Mouse (Mus musculus) MEL-GATA-1-ER (cell line): ENCODE measurements around the gene Ptprn2.

Source experiments
- DNase-seq: peaks from one replicate; pipeline ENCODE4 v3.0.0-alpha.2; 2012; ENCODE audit warnings: low read depth; ENCODE audit errors: extremely low read depth

Gene Ptprn2

DNA sequence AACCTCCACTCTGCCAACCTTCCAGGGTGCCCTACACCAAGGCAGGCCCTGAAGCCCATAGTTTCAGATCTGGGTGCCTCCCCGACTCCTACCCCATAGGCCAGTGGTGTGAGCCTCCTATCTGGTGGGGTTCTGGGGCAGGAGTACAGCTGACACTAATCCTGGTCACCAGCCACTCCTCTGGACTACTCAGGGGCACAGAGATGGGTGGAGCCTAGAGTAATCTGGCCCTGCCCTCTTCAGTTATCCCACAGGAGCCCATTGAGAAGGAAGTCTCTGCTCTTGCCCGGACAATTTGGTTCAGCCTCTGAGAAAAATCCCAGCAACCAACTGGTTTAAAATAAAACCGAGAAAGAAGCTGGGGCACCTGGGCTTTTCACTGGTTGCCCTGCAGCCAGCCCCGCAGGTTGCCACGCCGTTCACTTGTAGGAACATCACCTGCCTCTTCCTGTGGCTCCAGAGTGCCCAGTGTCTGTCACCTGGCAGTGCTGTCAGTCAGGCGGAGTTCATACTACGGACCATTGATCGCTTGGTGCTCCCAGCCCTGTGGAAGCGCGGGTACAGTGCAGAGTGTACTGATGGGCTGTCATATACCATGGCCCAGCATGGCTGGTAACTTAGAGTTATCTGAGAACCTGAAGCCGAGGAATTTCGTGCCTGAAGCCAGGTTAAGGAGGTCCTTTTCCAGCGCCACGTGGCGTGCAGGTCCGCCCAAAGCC lies 673.6 kb downstream of the Ptprn2 start:
- no peak for DNase-seq

DNA sequence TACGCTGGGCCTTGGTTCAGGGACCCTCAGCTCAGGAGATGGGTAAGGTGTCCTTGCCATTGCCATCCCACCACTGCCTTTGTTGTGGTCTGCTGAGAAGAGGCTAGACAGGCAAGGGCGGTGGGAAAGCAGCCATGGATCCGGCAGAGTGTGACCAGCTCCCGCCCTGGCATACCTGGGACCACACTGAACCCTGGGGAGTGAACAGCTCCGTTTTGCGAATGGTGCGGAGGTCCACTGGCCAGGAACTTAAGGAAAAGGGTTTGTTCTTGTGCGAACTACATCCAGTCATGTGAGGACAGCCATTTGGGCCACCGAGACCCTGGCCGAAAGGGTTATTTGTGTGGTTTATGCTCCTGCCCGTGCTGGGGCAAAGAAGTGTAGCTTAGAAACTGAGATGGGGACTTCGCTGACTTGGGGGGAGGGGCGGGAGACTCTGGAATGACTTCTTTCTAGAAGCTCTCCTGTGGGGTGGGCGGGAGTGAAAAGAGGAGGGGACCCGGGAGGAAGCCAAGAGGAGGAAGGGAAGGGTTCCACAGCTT lies 674.2 kb downstream of the Ptprn2 start:
- no peak for DNase-seq

DNA sequence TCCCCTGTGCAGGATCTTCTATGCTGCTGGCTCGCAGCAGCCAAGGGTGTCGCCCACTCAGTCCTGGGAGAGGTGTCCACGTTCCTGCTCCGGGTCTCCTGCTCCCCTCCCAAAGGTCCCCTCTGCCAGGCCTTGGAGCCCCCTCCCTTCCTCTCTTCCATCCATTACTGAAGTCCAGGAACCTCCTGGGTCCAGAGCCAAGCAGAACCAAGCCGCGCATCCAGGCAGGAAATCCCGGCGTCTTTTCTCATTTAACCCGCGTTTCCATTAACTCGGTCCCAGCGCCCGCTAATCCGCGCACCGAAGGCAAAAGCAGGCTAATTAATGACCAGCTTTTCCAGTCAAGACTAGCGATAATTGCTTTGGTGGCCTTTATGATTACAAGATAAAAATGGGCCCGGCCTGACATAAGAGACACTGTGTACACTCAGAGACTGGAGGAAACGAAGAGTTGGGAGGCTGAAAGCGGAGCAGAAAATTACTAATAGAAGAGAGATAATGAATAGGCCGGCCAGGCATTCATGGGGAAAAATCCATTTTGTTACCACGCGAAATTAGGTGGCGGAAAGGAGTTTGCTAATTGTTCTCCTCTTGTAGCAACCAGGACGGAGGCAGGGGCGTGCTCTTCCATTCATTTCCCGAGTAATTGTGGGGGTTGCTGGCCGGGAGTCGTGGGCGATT lies 674.8 kb downstream of the Ptprn2 start:
- DNase-seq: no peak

DNA sequence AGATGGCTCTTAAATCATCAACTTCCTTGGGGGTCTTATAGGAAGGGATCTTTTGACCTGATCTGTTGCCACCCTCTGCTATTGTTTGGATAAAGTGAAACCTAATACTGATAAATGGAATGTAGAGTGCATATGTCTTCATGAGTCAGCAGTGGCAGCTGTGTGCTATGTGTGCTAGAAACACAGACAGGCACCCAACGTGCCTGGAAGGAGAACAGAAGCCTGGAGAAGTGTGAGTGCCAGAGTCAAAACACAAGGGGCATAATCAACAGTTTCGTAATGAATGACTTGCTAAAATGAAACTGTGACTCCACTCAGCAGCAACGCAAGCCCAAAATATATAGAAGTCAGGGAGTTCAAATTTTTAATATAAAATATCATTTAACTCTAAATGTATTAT lies 676.7 kb downstream of the Ptprn2 start:
- DNase-seq: no peak

DNA sequence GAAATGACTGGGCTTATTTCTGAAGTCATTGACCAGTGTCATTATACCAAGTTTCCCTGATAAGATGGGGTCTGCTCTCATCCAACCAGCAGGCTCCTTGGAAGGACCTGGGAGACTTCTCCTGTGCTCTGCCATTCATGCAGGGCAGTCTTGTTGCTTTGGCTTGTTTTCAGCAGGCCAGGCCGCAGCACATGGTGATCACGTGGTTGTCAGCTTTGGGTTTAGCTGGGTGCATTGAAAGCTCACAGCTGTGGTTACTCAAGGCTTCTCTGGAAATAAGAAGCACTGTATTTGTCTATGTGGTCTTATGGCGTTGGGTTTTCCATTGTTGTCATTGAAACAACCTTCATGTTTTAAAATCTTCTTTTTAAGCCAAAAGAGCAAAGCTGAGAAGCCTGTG lies 678.3 kb downstream of the Ptprn2 start:
- DNase-seq: no peak

DNA sequence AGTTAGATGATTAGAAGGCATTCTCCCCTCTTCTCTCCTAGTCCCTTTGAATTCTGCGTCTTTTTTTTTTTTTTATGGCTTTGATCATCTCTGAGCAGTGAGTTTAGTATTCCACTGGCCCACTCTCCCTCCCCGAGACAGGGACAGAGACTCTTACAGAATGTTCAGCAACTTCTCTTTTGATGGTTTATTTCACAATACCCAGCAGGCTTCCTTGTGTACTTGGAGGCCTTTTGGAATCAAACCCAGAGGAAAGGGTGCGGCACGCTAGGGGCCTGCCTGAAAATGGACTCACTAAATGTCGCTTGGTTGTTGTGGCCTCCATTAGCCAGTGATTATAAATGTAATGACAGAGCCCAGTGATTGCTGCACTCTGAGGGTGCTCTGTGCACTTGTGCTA lies 680.7 kb downstream of the Ptprn2 start:
- DNase-seq: no peak

DNA sequence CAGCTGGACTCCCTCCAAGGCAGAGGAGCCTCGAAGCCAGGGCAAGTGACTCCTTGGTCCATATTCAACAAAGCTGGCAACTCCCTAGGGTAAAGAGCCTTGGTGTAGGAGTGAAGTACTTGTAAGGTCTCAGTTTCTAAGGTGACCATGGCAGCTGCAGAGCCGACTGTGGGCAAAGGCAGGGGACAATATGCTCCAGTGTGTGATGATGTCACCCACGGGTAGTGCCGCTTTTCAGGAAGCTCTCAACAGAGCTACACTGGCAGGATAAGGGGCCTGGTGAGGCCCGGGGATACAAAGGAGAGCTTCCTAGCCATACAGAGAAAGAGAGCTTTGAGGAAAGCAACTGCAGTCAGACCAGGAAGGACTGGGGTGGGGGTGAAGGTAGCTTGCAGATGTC lies 684.1 kb downstream of the Ptprn2 start:
- DNase-seq: no peak

DNA sequence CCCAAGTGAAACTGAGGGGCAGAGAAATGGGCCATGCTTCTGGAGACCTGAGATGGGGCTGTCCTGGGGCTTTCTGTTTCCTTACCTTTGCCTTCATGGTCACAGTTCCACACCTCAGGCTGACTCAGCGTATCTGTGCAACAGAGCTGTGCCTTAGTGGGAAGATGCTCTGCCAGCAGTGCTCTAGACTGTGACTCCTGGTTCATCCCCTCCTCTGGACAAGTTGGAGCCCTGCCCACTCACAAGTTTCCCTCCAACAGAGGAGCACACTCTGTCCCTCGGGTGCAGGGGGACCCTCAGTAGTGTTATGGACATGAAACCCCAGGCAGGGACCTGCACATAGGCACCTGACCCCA lies 687.0 kb downstream of the Ptprn2 start:
- DNase-seq: no peak

DNA sequence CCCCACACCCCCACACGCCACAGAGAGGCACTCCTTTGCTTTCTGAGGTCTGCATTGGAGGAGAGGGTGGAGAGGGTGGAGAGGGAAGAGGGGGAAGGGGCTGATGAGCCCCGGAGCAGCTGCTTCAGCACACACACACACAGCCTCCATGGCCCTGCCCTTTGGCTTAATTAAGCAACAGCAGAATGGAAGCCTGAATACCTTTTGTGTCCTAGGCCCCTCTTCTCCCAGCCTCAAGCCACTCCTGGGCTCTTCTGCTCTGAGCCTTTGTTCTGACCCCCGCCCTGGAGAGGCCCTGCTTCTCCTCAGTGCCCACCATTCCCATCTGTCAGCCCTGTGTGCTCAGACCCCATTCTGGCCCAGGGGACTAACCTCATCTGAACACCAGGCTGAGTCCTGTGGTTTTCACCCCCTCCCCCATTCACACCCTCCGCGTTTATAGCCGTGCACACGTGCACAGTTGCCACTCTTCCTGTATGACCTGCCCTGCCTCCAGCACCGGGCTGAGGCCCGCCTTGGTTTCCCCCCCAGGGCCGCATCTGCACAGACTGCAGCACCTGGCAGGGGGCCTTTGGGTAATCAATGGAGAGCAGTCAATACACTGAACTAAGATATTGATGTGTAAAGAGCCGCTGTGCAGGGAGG lies 687.5 kb downstream of the Ptprn2 start:
- no peak for DNase-seq

DNA sequence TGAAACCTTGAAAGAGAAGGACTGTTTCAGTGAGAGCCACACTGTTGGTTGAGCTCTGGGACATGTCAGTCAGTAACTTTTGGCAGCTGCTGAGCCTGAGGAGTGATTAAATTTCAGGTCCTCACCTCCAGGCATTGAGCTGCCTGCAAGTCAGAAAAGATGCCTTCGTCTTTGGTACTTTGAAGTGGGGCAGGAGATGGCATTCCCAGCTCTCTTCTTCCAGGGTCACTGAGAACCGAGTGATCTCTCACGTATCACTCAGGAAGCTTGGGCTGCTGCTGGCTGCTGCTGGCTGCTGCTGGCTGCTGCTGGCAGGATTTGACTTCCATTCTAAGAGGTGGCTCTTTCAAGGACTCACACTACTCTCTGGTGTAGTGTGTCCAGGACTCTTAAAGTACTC lies 688.7 kb downstream of the Ptprn2 start:
- DNase-seq: no peak

DNA sequence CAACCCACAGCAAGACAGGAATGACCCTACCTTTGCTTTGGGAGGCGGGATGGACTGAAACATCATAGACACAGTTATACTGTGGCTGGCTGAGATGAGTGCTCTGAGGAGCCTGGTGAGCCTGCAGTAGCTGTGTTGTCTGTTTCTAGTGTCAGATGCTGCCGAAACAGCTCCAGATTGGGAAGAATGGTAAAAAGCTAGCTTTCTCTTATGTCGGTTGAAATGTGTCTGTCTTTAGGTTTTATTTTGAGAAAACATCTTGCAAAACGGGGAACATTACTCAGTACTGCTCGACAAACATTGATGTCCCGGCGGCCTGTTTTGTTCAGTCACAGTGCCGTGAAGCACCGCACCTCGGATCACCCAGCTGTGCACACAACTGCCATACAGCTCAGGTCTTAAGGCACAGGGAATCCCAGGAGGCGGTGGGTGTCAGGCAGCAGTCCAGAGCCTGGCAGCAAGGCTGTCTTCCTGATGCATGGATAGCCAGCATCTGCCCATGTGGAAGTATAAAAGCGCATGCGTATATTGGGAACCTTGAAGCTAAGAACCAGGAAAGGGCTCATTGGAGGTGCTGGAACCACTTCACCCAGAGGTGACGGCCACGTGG lies 689.7 kb downstream of the Ptprn2 start:
- DNase-seq: no peak

DNA sequence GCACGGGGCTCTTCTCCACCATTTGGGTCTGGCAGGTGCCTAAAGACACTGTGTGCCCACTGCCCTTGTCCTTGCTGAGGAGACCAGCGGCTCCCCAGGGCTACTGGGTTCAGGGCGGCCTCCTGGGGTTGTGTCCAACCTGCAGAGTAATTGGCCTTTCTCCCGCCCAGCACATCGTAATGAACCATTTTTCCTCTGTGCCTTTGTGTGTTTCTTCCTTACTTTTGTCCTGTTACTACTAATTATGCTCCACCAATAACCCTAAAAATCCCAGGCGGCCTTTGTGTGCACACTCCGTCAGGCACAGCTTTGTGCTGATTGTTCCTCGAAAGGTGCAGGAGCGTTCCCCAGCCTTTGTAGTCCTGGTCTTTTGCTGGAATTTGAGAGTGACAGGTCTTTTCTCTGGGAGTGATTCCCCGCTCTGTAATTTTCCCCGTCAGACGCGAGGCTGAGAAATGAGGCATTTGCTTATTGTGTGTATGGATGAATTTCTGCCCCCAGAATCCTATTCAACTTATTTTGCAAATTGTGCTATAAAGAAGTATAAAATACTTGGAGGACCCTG lies 690.8 kb downstream of the Ptprn2 start:
- no peak for DNase-seq

DNA sequence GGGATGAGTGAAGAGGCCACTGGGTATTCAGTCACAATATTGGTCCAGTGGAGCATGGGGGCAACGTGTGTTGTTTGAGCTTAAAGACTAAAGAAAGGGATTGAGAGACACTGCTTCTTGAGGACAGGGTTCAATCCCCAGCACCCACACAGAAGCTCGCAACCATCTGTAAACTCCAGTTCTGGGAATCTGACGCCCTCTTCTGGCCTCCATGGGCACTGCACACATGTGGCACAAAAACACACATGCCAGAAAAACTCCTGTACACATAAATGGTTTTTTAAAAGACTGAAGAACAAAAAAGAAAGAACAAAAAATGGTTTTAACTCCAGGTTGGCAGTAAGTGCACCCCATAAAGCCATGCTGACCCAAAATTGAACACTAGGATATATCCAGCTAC lies 701.6 kb downstream of the Ptprn2 start:
- no peak for DNase-seq

DNA sequence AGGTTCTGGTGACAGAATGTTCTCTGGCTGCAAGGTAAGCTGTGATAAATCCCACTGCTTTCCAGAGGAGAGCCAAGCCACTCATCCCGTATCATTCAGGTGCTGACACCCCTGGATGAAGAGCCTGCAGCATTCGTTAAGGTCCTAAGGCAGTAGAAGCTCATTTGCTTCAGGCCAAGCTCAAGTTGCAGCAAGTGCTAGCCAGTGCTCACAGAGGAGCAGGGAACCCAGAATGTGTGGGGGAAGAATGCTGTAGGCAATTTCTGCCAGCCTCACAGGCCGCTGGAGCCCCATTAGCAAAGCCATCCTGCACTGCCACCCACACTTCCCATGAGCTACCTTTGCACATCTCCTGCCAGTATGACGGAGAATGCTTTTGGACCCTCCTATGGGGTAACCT lies 706.5 kb downstream of the Ptprn2 start:
- no peak for DNase-seq

DNA sequence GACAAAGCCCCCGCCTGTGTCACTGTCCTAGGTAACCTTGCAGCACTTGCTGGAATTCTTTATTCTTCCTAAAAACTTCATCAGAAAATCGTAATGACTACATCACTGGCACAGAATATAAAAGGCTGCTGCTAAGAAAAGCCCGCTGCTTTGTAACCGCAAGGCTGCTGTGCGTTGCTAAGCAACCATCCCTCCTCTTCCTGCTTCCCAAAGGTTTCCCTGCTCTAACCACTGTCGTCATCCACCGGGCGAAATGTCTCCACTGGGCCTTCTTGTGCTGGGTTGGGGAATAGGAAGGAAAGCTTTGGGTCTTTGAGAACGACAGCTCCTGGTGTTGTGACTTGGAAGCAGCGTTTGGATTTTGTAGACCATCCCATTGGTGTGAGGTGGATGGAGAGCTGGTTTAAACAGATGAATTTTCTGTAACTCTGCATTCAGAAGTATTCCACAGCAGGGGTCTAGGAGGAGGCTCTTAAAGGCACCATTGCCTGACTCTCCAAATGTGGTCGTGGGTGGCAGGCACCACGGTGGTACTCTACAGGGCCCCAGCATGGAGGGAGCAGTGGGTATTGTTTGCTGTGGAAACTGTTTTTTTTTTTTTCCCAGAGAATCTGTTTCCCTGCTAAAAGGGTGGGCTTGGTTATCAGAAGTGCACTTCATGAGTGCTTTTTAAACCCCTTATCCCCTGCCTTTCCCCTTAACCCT lies 711.4 kb downstream of the Ptprn2 start:
- DNase-seq: no peak

DNA sequence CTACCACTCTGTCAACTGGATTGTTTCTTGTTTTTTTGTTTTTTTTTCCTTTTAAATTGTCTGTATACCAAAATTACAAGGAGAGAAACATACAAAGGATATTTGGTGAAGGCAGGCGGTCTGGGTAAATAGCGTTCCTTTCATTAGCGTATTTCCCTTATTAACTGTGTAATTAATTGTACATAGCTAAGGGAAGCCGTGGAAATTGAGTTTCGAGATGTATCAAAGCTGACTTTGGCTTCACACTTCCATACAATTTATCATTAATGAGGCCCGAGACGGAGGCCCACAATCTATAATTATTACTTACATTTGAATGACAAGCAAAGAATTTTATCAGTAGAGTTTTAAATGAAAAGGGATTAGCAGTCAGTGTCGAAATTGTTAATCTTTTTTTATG lies 712.6 kb downstream of the Ptprn2 start:
- no peak for DNase-seq

DNA sequence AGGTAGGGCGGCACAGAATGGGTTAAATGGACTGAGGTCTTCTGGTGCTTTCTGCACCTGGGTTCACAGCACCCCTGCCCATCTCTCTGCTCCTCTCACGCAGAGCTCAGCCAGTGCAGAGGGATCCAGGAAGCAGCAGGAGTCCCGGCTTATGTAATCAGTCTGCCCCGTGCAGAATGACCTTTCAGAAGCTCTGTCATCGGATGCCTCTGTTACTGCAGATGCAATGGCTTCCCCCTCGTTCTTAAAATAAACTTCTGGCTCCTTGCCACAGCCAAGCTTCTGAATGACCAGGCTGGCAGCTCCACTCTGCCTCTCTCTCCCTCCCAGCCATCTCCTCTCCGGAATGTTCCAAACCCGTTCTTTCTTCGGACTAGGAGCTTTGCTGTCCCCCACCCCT lies 714.6 kb downstream of the Ptprn2 start:
- no peak for DNase-seq

DNA sequence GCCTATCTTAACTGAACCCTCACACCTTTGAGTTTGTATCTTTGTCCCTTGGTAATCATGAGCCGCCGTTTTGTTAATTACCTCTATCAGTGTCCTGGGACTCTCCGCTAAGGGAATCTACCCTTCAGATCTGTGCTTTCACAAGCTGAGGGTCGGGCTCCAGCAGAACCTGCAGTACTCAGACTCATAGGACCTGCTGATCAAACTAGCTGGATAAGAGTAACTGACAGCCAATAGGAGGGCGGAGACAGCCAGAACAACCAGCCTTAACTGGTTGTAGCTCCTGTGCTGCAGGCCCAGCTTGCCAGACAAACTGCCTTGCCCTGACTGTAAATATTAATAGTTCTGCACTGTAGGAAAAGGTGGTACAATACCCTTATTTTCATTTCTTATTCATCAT lies 715.1 kb downstream of the Ptprn2 start:
- no peak for DNase-seq

DNA sequence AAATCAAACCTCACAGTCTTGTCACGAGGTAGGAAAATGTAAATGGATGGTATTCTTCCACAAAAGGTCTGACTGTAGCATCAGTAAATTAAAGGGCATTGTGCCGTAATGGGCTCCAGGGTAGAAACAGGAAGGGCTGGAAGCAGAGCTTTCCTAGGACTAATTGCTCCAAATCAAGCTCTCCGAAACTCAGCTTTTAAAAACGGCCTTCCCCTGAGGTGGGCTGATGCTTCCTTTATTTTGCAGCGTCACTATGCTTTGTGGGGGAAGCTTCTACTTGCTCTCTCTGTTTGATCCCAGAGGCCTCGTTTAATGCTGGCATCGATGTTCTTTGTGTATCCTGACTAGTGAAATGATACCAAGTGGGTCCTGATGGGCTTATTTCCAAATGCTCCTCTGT lies 718.0 kb downstream of the Ptprn2 start:
- DNase-seq: no peak

DNA sequence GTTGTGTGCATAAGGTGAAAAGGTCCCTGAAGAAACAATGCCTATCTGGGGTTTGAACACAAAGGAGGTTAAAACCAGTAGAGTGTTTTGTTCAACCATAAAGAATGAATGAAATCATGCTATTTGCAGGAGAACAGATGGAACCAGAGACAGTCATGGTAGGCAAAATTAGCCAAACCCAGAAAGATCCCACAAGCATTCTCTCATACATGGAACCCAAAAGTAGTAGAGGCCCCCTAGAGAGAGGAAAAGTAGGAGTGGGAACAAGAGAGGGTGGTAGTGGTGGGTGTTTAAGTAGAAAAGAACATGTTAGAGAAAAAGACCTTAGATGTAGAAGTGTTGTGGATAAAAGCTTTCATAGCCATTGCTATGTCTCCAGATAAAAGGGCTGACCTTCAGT lies 719.4 kb downstream of the Ptprn2 start:
- no peak for DNase-seq

DNA sequence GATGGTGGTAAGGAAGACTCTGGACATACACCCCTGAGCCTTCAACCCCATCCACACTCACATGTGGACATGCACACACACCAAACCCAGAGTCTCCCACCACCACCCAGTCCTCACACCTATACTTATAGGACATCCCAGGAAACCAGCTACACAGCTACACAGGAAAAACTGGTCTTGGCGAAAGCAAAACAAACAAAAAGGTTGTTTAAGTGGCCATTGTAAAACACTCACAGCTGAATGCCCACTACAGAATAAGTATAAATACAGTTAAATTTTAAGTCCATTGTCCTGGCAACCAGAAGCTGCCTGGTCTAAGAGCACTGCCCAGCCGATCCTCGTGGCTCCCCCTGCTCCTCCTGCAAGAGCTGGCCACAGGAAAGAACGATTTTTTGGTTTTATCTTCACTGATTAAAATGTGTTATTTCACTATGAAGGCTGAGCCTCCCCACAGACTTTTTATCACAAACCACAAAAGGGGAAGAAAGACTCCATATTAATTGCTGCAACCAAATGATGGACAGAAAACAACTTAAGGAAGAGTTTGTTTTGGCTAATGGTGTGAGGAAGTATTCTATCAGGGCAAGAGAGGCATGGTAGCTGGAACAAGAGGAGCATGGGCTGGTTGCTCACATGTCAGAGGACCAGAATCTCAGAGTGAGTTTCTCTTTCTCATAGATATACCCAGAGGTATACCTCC lies 722.1 kb downstream of the Ptprn2 start:
- DNase-seq: no peak
